Mouse (Mus musculus) hindlimb bud, embryonic 11.5 days (tissue): ENCODE results near the gene Mroh2a.

Experiments
- DNase-seq: peaks from one replicate; pipeline ENCODE4 v3.0.0-alpha.2; 2012; ENCODE audit warnings: low read depth, low spot score; ENCODE audit errors: extremely low spot score

Mroh2a gene

DNA sequence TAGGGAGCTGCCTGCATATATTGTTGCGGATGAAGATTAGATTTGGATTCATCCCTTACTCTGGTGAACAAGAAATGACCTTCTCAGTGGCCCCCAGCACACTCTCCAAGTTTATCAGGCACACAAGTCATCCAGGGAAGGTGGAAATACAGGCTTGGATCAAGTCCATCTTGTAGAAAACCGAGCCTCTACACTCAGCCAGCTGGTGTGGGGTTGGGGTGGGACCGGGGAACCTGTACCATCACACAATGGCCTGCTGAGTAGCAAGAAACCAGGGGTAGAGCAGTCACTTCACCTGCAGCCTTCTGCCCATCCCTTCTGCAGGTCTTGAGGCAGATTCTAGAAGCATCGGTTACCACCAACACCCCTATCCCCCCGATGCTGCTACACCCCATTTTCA lies 7.9 kb downstream of the Mroh2a start:
- no peak for DNase-seq

DNA sequence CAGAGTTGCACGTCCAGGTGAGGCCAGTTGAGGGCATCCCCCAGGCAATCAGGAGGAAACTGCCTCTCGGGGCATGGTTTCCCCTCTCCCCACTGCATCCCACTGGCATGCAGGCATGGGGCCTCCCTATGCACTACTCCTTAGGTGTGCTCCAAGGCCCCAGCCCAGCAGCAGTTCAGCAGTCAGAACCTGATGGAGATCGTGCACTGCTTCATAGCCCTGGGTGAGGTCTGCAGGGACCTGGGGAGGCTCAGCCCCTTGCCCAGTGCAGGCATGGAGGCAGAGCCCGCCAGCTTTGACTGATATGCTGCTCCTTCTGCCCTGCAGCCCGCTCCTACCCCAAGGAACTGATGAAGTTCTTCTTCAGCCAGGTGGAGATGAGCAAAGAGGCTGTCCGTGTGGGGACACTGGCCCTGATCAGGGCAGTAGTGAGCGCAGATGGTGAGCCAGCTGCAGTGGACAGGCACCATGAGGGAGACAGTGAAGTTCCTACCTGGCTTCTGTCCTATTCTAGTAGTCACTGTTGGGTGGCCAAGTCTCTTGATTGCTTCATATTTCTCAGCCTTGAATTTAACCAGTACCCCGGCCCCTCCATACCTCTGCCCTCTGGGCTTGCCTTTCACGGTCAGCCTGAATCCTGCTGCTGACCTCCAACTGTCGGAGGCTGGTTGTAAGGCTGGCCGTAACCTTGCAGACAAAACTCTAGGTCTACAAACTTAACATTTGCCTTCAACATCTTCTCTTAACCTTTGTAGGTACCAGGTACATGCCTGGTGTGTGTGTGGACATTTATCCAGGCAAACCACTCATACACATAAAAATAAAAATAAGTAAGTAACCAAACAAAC lies 8.5 kb downstream of the Mroh2a start:
- DNase-seq = no peak

DNA sequence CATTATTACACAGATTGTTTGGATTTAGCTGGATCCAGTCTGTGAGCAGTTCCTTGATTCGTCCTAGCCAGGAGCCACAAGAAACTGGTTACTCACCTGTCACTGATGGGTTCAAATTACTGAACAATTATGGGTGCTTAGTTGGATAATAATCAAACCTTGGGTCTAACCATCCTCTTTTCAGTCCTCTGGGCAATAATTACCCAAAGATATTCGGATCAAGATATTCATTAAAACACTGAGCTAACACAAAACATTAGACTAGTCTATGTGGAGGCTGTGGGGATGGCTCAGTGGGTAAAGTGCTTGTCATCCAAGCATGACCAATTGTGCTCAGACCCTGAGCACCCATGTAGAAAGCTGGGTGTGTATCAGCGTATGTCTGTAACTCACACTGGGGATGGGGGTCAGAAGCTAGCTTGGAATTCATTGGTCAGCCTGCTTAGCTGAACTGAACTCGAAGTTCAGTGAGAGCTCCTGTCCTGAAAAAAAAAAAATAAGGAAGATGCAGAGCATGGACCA lies 9.2 kb downstream of the Mroh2a start:
- DNase-seq = no peak

DNA sequence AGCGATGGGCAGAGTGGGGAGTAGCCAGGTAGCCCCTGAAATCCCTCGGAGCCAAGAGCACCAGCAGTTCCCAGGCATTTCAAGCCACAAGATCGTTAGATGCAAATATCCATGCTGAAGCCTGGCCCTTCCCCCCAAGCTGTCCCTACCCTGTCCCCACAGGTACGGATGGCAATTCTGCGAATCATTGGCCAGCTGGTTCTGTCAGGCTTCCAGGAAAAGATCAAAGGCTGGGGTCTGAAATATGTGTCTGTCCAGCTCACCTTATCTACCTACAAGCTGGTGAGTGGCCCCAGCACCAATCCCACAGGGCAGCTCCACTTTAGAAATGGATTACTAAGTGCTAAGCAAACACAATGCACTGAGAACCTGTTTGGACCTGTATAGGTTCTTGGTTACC lies 10.5 kb downstream of the Mroh2a start:
- no peak for DNase-seq

DNA sequence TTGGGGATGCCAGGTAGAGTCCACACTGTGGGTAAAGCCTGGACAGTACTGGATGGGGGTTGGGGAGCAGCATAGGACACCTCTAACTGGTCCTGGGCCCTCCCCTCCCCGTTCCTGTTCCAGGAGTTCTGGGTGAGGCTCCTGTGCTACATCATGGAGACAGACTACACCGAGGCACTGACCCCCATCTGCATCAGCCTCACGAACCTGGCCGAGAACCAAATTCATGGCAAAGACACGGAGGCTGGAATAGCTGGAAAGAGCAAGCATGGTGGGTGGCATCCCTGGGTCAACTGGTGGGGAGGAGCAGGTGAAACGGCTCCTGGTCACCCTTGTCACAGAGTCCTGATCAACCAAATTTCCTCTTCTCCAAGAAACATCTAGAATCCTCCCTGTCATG lies 12.0 kb downstream of the Mroh2a start:
- no peak for DNase-seq

DNA sequence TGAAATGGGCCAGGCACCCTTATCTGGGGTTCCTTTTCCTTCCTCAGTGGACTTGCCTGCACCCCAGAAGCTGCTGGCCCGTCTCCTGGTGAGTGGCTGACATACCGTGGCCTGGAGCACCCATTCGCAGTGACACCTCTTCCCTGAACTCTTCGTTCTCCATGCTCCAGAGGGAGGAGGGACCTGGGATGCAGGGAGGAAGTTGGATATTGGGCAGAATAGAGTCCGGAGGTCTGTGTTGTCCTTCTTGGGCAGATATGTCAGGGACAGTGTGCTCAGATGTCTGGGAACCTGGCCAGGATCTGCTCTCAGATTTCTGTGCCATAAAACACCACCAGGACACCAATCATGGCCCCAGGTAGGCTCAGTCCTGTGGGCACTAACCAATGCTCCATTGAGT lies 13.3 kb downstream of the Mroh2a start:
- DNase-seq = no peak

DNA sequence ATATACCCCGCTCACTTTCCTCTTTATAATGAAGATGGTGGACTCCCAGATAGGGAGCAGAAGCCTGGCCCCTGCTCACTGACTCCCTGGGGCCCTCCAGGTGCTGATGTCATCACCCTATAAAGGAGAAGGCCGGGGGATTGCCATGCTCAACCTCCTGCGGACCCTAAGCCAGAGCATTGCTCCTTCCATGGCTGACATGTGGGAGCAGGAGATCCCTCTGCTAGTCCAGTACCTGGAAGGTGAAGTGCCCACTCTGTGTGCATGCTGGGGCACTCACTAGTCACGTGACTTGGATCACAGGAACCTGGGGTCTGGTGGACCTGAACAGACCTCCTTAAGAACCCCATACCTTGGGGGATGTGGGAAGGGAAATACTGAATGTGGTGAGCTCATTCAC lies 13.8 kb downstream of the Mroh2a start:
- no peak for DNase-seq

DNA sequence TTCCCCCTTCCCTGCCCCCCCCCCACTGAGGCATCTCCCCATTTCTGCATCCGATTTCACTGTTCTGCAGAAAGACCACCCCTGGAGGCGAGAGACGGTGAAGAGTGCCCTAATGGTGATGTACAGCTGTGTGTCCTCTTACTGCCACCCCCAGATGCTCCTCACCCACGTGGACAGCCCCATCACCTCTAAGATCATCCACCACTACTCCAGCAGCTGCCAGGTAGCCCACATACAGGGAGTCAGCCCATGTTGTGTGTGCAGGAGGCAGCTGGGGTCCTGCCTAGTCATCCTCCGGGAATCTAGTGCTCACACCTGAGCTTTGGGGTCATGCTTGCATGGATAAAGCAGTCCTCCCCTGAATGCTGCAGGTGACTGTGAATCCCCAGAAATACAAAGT lies 17.1 kb downstream of the Mroh2a start:
- no peak for DNase-seq

DNA sequence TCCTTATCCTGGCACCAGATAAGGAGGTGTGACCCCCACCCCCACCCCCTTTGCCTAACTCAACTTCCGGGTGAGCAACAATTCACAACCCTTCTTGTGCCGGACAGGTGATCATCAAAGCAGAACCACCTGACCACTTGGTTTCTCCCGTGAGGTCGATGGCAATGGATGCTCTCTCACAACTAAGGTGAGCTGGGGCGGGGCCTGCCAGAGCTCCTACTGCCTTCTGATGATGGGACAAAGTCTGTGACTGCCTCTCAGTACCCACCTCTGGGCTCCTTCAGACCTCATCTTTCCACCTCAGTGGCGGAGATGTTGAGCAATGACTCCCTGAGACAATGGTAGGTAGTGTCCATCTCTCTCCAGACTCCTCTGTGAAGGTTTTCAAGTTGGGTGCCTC lies 19.1 kb downstream of the Mroh2a start:
- no peak for DNase-seq

DNA sequence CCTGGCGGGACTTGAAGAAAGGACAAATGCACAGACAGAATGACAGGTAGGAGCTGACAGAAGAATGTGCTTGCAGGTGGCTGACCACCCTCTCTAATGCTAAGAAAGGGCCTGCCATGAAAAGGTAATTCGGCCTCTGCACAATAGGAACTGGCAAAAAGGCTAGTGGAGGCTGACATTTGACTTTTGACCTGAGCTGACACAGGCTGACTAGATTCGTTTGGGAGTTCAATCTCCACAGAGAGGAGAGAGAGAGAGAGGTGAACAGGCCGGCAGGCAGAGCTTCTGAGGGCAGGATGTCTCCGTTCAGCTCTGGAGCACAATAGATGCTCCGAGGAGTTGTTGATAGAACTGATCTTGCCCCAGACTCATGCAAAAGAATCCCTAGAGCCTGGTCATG lies 19.6 kb downstream of the Mroh2a start:
- DNase-seq = no peak

DNA sequence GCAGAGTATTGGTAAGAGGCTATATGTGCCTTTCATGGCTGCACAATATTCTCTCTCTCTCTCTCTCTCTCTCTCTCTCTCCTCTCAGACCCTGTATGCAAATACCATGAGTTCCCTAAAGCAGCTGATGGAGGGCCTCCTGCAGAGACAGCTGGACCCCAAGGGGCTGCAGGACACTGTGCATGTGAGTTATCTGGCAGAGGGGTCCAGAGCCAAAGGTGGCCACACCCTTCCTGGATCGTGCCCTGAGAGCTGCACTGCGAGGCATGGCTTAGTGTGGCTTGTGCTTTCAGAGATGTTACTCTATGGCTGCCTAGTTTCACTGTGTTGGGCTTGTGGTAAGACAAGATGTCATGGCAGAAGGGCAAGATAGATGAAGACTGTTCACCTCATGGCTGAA lies 20.9 kb downstream of the Mroh2a start:
- no peak for DNase-seq

DNA sequence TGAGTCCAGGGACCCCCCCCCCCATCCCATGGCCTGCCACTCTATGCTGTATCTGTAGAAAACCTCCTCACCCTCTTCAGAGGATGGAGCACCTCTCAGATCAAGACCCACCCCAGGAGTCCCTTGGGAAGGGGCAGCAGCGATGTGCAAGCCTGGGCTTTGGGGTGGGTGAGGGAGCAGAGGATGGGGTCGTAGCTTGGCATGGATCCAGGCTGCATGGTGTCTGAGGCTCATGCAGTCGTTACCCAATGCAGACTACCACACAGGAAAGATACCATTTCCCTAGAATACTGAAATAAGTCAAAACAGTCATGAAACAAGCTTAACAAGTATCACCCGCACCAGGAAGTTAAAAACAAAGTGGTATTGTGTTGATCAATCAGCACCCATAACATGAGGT lies 21.9 kb downstream of the Mroh2a start:
- no peak for DNase-seq

DNA sequence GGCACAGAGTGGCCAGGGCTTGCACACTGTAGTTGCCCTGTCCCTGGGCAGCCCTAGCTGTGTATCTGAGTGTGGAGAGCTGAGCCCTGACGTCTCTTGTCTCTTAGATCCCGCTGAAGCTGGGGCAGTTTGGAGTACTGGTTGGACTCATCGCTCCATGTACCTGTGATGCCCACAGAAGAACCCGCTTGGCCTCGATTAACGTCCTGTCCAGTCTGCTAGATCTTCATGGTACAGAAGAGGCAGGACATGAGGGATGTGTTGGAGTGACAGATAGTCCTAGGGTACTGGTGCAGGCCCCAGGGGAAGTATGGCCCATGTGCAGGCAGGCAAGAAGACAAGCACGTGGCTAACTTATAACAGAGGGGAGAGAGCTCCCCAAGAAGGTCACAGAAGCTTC lies 22.8 kb downstream of the Mroh2a start:
- no peak for DNase-seq

DNA sequence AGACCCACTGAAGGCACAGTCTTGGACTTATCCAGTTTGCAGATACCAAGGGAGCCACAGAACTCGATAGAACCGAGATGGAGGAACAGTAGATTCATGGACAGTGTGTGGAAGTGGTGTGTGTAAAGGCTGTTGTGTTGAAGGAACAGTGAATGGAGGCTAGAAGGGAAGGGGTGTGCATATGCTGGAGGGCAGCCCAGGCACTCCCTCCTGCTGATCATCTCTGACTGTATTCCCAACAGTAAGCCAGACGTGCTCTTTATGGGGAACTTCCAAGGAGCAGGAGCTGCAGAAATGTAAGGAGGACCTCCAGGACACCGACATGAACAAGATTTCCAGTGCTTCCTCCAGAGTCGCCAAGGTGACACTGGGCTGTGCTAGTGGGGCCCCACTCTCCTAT lies 23.2 kb downstream of the Mroh2a start:
- DNase-seq = no peak

DNA sequence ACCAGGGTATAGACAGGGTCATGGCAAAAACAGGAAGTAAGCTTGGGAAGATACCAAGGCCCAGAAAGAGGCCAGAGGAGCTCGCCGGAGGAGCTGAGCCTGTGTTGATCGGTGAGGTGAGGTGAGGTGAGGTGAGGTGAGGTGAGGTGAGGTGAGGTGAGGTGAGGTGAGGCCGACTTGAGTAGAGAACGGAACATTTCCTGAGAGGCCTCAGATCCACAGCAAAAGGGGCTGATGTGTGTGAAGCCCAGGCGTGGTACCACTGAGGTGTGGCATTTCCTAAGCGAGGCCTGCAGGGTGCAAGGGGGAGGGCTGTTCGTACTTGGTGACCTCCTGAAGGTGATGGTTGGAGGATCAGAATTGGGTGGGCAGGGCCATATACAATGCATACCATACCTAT lies 26.3 kb downstream of the Mroh2a start:
- no peak for DNase-seq

DNA sequence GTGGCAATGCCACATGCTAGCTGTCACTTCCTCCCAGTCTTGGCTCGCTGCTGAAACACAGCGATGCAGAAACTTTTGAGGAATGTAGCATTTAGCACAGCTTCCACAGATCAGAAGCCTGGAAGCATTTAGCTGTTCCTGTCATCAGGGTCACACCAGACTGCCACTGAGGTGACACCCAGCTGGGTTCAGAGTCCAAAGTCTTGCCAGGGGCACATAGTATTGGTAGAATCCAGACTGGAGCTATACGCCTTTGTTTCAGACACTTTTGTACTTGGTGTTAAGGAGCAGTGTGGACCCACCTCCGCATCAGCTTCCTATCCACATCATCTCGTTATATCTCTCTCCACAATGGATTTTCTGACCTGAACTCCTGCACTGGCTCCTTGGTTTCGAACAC lies 26.8 kb downstream of the Mroh2a start:
- no peak for DNase-seq

DNA sequence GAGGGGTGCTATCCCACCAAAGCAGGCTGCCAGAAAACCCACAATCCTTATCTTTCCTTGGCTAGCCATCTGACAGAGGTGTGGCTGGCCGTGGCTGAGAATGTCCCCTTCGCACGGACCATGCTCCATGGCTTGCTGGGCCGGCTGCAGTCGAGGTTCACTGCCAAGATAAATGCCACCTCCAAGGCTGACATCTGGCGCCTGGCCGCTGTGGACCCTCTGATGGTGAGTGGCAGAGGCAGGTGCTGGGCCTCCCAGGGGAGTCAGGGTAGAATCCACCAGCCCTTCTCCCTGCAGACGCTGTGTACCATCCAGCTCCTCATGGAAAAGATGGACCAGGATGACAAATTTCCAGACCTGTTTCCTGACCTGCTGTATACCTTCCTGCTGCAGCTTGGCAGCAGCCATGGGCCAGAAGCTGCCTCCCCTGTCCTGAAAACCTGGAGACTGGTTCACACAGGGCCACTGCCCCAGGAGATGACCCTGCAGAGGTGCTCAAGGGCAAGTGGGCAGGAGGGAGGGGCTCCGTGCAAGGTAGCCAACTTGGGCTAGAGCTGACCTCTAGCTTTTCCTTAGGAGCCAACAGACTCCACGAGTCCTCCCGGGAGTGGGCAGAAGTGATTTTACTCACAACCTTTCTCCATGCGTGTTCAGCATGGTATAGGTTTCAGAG lies 28.1 kb downstream of the Mroh2a start:
- no peak for DNase-seq

DNA sequence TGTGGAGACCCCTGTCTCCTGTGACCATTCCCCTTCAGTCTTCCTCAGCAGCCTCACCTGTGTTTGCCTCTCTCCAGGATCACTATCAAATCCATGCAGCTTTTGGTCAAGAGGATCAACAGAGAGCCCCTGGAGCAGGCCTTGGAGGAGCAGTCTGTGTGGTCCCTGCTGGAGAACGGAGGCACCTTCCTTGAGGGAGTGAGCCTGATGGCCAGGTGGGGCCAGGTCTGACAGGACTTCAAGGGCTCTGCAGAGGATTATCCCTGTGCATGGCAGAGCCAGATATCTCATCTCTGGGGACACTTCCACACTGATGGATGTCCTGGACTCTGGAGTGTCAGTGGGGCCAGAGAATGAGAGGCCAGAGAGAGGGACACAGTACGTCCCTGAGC lies 28.7 kb downstream of the Mroh2a start:
- DNase-seq = no peak

DNA sequence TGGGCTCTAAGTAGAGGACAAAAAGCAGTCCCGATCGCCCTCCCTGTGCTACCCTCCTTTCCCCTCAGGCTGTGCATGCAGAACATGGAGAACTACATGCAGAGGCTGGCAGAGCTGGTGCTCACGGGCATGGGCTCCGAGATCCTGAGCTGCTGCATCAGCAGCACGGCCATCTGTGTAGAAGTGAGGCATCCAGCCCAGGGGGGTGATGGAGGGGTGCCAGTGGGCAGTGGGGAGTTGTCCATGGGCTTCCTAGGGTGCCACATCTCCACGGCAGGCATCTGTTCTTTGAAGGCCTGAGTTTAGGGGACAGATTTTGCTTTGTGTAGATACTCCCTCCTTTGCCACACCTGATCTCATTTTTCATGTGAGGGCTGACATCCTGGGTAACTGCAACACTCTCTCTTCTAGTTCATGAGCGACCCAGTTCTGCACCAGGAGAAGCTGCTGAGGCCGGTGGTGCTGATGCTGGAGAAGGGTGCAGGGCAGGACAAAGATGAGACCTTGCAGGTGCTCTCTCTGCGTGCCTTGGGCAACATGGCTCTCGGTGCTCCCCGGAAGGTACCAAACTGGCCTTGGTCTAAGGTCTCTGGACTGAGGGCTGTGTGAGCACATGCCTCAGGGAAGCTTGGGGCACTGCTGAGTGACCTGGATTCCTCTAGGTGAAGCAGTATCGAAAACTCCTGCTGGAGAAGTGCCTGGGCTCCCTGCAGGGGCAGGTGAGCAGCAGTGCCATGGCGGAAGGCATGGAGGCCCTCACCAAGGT lies 29.4 kb downstream of the Mroh2a start:
- DNase-seq = no peak

DNA sequence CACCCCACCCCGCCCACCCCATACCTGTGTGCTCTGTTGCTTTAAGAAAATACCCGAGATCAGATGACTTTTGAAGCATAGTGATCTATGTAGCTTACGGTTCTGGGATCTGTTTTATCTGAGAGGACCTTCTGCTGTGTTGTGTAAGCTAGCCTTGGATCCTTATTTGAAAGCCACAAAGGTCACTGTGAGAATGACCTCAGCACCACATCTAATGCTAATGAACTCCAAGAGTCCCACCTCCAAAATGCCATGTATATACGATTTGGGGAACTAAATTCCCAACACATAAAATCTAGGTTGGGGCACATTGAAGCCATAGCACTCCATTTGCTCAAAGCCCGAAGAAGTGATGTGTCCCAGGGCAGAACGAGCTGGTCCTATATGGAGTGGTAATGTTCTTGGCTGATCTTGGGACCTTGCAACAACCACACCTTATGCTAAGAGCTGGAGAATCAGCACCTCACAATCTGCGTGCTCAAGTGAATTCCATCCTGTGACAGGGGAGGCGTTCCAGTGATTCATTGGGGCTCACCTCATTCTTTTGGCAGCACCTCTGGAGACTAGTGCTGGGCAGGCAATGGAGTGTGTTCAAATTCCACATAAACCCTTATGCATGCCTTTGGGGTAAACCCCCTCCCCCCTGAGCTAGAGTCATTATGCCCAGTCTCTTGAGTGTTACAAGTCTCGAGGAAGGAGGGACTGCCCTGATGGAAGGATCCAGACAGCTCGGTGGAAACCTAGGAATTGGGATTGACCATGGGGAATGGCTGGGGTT lies 30.3 kb downstream of the Mroh2a start:
- DNase-seq = no peak

DNA sequence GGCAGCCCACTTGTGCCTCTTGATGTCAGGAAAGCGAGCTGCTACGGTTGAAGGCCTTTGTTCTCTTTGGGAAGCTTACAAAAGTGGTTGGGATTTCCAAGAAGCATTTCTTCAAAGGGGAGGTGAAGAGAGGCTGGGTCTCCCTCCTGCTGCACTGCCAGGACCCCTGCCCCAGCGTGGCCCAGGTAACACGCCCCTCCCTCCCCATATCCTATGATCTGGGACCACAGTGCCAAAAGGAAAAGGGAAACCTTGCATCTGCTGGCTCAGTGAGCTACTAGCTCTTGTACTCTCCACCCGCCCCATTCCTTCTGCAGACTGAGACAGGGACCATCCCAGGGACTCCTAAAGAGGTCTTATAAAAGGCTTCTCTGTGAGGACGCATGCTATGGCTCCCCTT lies 30.9 kb downstream of the Mroh2a start:
- no peak for DNase-seq
